Mouse (Mus musculus): ENCODE measurements around the gene Tm9sf1.

Gene Tm9sf1

GRCm38 (mm10) chr14:55643060-55643907, at the start of gene Tm9sf1:
Gene Tm9sf1 (minus strand): TSS chr14:55643806.
- DNase-seq: peak; percentile 89 to 94

DNA sequence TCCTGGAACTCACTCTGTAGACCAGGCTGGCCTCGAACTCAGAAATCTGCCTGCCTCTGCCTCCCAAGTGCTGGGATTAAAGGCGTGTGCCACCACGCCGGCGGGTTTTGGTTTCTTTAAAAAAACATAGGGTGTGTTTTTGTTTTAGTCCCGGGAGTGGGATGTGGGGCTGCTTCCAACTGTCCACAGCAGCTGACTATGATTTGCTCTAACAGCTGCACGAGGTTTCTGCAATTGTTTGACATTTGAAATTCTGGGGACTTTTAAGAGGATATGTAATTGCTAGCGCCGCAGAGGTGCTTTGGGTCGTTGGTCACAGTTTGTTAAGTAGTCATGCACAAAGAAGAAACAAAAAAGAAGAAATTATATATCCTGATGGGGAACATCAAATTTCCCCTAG, 45.8 kb upstream of the Tm9sf1 start:
- DNase-seq: no peak

DNA sequence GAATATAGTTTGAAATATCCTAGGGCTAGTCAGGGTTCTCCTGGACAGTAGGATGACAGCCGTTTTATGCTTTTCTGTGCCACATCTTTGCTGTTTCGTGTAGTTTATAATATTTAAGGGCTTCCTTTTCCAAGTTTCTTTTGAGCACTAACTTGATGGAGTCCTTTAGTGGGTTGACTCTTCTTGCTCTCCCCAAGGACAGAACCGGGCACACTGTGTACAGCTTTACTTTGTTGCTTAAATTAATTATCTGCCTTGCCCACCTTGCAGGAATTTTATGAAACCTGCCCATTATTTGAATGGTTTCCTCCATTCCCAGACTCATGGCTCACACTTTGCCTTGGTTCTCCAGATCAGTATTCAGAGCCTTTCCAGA, 38.5 kb upstream of the Tm9sf1 start:
- no peak for DNase-seq

- peak; percentile 95 to 97 for DNase-seq
Observed at GRCm38 (mm10) chr14:55681160-55682117, 37.8 kb upstream of the Tm9sf1 start, which contains the start of gene Tinf2. Gene Tinf2 (minus strand): TSS chr14:55681820.

GRCm38 (mm10) chr14:55677615-55678014, 34.0 kb upstream of the Tm9sf1 start:
- DNase-seq: no peak

DNA sequence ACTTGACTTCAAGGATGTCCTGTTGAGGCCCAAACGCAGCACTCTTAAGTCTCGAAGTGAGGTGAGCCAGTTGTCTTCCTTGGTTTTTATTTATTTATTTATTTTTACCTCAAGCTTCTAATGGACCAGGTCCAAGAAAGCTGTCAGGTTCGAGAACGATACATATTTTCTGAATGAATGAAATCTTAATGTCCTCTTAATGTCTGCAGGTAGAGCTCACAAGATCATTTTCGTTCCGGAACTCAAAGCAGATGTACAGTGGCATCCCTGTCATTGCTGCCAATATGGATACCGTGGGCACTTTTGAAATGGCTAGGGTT, 29.1 kb upstream of the Tm9sf1 start:
- no peak for DNase-seq

- peak; percentile 89 to 91 for DNase-seq
Observed at GRCm38 (mm10) chr14:55671833-55672740, 28.5 kb upstream of the Tm9sf1 start, which contains the start of the genes Gmpr2 and Nedd8. Gene Gmpr2 (plus strand): TSS chr14:55671941. Gene Nedd8 (minus strand): TSS chr14:55672124.

GRCm38 (mm10) chr14:55671486-55671832, 27.9 kb upstream of the Tm9sf1 start:
- DNase-seq: no peak

DNA sequence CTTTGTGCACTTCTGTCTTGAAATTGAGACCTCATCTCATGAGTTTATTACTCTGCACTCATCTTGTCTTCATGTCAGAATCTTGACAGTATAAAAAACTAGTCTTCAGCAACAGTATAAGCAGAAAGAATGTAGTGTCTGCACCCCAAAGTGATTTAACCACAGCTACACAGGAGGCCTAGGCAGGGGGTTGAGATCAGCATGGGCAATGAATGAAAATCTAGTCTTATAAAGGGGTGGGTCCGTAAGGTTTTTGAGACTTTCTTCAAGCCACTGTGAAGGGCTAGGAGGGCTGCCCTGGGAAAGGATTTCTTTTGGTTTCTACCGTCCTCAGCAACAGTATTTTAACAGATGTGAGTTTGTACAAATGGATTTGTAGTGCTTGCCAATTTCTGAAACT, 17.0 kb upstream of the Tm9sf1 start:
- DNase-seq: no peak

GRCm38 (mm10) chr14:55659960-55660573, 16.5 kb upstream of the Tm9sf1 start, which contains the start of gene Mdp1:
Gene Mdp1 (minus strand): TSS chr14:55660508.
- peak; percentile 82 to 88 for DNase-seq

DNA sequence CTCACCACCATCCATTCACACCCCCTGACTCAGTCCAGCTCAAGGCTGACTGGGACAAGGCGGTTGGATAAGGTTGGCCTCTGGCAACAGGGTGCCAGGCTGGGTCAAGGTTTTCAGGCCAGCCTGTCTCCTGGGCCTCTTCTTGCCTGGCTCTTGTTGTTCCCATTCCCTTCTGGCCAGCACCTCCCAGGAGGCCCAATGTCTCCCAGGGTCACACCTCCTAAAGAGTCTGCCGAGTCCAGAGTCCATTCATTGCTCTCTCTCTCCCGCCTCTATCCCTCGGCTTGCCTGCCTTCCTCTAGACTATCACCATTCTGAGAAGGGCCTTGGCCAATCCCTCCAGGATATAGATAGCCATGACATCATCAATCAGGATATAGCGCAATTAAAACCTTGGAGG, 14.4 kb upstream of the Tm9sf1 start:
- DNase-seq: no peak

GRCm38 (mm10) chr14:55656935-55657334, 13.3 kb upstream of the Tm9sf1 start:
- no peak for DNase-seq

GRCm38 (mm10) chr14:55651528-55651927, 7.9 kb upstream of the Tm9sf1 start:
- DNase-seq: no peak

DNA sequence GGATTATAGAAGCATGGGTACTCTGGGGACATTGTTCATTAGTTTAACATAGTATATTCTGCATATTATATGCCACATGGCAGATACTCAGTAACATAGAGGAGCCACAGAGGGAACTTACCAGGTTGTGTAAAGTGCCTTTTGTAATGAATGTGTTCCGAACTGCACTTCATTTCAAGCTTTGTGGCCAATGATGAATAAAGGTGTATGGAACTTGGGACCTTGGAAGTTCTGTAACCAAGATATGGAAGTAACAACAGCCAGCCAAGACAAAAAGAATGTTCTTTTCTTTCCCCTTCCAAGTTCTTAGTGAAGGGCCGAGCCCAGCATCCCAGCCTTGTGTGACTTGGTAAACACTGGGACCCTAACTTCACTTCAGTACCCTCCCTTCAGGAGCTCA, 6.3 kb upstream of the Tm9sf1 start, which contains the start of gene Tssk4:
TSS of gene Tssk4 (plus strand) at position 301 of the 400 bp plus-strand sequence.
- no peak for DNase-seq

DNA sequence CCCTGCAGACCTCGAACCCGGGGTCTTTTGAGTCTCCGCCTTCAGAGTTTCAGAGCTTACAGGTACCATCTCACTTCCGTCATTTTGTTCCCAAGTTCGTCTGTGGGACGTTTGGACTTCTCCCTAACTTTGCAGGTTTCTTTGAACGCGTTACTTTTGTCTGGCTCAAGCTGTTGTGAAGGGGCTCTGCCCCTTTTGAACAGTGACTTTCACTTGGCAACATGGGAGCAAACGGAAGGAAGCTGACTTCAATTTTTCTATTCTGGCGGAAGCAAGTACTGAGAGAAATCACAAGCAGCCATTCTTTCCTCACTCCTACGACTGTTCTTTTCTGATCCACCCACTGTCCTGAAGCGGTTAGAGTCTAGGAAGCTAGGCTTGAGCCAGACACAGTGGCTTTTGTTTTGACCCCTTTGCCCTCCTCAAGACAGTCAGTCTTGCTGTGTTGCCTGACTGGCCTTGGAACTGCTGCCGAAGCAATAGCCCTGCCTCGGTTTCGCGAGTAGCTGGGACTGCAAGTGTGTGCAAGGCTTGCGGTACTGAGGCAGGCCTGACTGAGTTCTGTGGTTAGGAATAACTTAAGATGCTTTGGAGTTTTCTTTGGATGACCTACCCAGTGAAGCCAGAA, 769 bp upstream of the Tm9sf1 start:
- DNase-seq: no peak

DNA sequence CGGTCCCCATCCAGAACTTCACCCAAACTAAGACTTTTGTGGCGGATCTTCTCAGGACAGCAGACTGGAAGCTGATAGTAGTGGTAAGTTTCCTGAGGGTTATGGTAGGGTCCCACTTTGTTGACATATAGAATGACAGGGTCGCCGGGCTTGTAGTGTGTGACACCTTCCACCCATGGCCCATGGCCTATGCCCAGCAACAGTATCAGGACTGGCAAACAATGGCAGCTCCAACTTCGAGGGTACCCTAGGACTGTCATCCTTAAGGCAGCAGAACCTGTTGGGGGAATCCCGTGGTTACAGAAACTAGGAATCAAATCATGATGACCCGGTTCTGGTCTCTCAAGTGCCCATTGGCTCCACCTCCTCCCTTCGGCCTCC, 937 bp downstream of the Tm9sf1 start:
- no peak for DNase-seq

GRCm38 (mm10) chr14:55641291-55641690, 2.3 kb downstream of the Tm9sf1 start:
- DNase-seq: no peak

DNA sequence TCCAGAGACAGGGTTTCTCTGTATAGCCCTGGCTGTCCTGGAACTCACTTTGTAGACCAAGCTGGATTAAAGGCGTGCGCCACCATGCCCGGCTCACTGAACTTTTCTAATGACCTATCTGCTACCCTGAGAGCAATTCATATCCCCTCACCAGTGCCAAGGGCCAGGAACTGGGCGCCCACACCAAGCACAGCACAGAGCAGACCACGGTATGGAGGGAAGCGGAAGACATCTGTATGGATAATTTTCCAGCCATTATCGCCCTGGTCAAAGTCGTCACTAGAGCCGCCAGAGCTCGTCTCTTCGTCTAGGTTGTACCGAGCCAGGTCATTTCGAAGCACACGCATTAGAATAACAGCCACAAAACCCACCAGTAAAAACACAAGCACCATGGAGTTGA, 2.8 kb downstream of the Tm9sf1 start:
- no peak for DNase-seq

DNA sequence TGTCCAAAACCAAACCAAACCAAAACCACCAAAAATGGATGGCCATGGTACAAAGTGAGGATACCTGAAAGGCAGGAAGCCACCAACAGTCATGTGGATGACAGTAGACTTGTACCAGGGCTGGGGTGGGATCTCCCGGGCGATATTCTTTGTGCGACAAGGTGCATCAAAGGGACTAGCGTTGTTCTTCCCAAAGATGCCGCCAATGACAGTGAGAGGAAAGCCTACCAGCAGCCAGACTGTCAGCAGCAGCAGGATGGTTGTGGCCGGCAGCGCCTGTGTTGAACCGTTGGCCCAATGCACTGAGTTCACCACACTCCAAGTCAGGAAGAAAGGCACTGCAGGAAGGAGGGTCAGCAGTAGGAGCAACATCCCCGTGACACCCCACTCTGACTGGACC, 5.8 kb downstream of the Tm9sf1 start, which contains the start of gene Gm49378:
TSS of gene Gm49378 (minus strand) at position 101 of the 400 bp plus-strand sequence.
- DNase-seq: no peak

DNA sequence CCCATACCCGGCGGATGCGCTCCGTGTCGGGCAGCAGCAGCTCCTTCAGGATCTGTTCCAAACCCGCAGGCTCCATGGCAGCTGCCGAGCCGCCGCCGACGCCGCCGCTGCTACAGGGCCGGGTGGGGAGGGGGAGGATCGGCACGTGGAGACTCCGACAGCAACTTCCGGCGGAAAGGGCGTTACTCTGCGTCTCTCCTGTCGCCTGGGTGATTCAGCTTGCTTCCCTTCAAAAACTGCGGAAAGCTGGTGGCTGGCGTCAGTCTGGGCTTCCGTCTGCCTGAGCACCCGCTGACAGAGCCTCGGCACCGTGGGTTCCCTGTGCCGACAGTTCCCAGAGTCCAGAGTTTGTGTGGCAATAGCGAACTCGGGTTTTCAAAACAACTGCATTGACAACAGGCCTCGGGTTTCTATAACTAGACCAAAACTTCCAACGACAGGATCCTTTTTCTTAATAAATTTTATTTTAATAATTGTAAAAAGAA, 8.0 kb downstream of the Tm9sf1 start, which contains the start of gene Ipo4:
TSS of gene Ipo4 (minus strand) at position 435 of the 485 bp plus-strand sequence.
- peak; percentile 85 to 92 for DNase-seq
